16 mouse cellular contexts compared by ENCODE assay signal in the genomic region with DNA sequence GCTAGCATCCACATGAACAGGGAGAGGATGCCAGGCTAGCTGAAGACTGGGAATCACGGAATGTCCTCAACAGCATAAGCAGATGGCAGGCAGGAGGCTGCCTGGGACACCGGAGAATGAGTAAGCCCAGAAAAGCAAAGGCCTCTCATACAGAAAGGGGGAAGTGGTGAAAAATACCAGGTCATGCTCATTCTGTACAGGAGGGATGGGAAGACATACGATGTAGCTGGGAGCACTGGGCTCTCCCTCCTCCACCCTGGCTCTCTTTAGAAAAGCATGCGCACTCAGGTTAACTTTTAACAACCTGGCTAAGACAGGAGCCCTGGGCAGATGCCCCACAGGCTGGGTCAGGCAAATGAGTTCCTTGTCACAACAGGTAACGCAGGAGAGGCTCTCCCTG. TPM values are rescaled to one million over a fixed set of nuclear protein-coding genes. Genes with fewer than 3 reads are reported as not detected.
A peak's percentile ranks its signal among the peaks of the same experiment; 100 is the strongest.
DNase-seq lines count a peak whose midpoint lies in the region; ATAC-seq lines count a peak whose summit lies in the region.
"Had no signal": no experiment of that assay in that cellular context is flagged by ENCODE, and none has a peak within 500 bp of the region (broad histone marks: within the 10 kb centered on the region; RNA-seq: fewer than 3 reads in every experiment).

No protein-coding gene starts in this region.

- H3K4me2 ChIP-seq in midbrain, embryonic 11.5 days = no peak overlapping the region
- H3K4me2 ChIP-seq: forebrain, embryonic 13.5 days; liver, embryonic 11.5 days; neural tube, embryonic 13.5 days had no signal

- intact Hi-C loops in heart, postnatal 25 days (cut with DNase I) = no loop called here

- peak; percentile 69 for DNase-seq in right cerebral cortex, adult 18-20 months
- no peak for DNase-seq in right cerebral cortex, postnatal 4 days
- peak; percentile 46 for DNase-seq in kidney, postnatal 10 days
- DNase-seq in left cerebral cortex, adult 18-20 months (ENCODE audit: low spot score in 2 of 2) = peak; percentile 53 to 55
- DNase-seq in heart, postnatal 25 days (ENCODE audit: low spot score) = no peak
- no peak for DNase-seq in midbrain, embryonic 11.5 days (ENCODE audit: low spot score, missing footprints)
- no peak for DNase-seq in adrenal gland, adult (ENCODE audit: inconsistent age in 2 of 2, low spot score in 1 of 2)
- DNase-seq: heart, adult 18-20 months; heart, postnatal 4 days; lung, postnatal 10 days had no signal

- no peak overlapping the region for H3K9ac ChIP-seq in midbrain, embryonic 11.5 days (ENCODE audit: low read length)
- H3K9ac ChIP-seq: forebrain, embryonic 13.5 days; neural tube, embryonic 13.5 days had no signal

- no peaks in the 10 kb centered on the region for H3K9me3 ChIP-seq in midbrain, embryonic 11.5 days (ENCODE audit: control insufficient read depth, low read length)
- H3K9me3 ChIP-seq: forebrain, embryonic 13.5 days; neural tube, embryonic 13.5 days had no signal

- no peaks in the 10 kb centered on the region for H3K36me3 ChIP-seq in midbrain, embryonic 11.5 days (ENCODE audit: control insufficient read depth, insufficient read depth, low read length)
- H3K36me3 ChIP-seq: neural tube, embryonic 13.5 days had no signal

- no peak for ATAC-seq in midbrain, embryonic 11.5 days (ENCODE audit: low FRiP score)
- ATAC-seq: forebrain, embryonic 13.5 days; midbrain, embryonic 16.5 days had no signal

- H3K27ac ChIP-seq in midbrain, embryonic 11.5 days (ENCODE audit: low read depth, low read length) = no peak overlapping the region
- H3K27ac ChIP-seq: forebrain, embryonic 13.5 days; kidney, postnatal 0 days; neural tube, embryonic 13.5 days; stomach, postnatal 0 days had no signal

- H3K27me3 ChIP-seq in midbrain, embryonic 11.5 days (ENCODE audit: control insufficient read depth, insufficient read depth, low read length) = no peaks in the 10 kb centered on the region
- H3K27me3 ChIP-seq: forebrain, embryonic 13.5 days; neural tube, embryonic 13.5 days had no signal

- no peak overlapping the region for H3K4me3 ChIP-seq in midbrain, embryonic 11.5 days (ENCODE audit: low read depth, low read length)
- H3K4me3 ChIP-seq: forebrain, embryonic 13.5 days; neural tube, embryonic 13.5 days had no signal

- 89% methylated on average over 5 of the region's 5 CpGs for WGBS in midbrain, embryonic 11.5 days

- H3K4me1 ChIP-seq in midbrain, embryonic 11.5 days (ENCODE audit: control insufficient read depth, insufficient read depth, low read length) = peaks cover 3% of the 10 kb centered on the region

RNA-seq across cellular contexts. Expression of a gene that starts 28.5 kb away (rescaled TPM):
- total RNA-seq in left cerebral cortex, adult 18-20 months (2021) = 10 to 100 TPM; 33.8 to 34.3 TPM
- total RNA-seq in heart, postnatal 25 days (2021) = 10 to 100 TPM in 1 of 2 experiments, 1 to 10 TPM in 1; 9.7 to 13.1 TPM
- 6.7 and 7.3 TPM in 2 replicates for polyA plus RNA-seq in midbrain, embryonic 11.5 days (2014; fragmentation: Nextera tagmentation; extraction: Ambion mirVana)

RNA-seq across cellular contexts. Expression of a gene that starts 38.4 kb away (rescaled TPM):
- 10 to 100 TPM; 22.8 to 24.0 TPM for total RNA-seq in left cerebral cortex, adult 18-20 months (2021)
- total RNA-seq in heart, postnatal 25 days (2021) = 10 to 100 TPM; 58.7 to 63.3 TPM
- polyA plus RNA-seq in midbrain, embryonic 11.5 days (2014; fragmentation: Nextera tagmentation; extraction: Ambion mirVana) = 58.0 and 58.5 TPM in 2 replicates

RNA-seq across cellular contexts. Expression of a gene that starts 57.7 kb away (rescaled TPM):
- total RNA-seq in left cerebral cortex, adult 18-20 months (2021) = 10 to 100 TPM; 31.5 to 33.8 TPM
- 10 to 100 TPM; 14.2 to 14.8 TPM for total RNA-seq in heart, postnatal 25 days (2021)
- 3.7 and 4.6 TPM in 2 replicates for polyA plus RNA-seq in midbrain, embryonic 11.5 days (2014; fragmentation: Nextera tagmentation; extraction: Ambion mirVana)

RNA-seq across cellular contexts. Expression of a gene that starts 58.0 kb away (rescaled TPM):
- 1 to 10 TPM in 1 of 2 experiments, under 1 TPM in 1; 0.91 to 1.3 TPM for total RNA-seq in left cerebral cortex, adult 18-20 months (2021)
- under 1 TPM; 0.18 to 0.22 TPM for total RNA-seq in heart, postnatal 25 days (2021)
- 4.1 and 4.2 TPM in 2 replicates for polyA plus RNA-seq in midbrain, embryonic 11.5 days (2014; fragmentation: Nextera tagmentation; extraction: Ambion mirVana)

Comparison
In these comparisons a context has a peak if more than half of its experiments do, and no peak if none do; other contexts are left out.
1. DNase-seq: peak in right cerebral cortex, adult 18-20 months (single experiment), kidney, postnatal 10 days (single experiment) and left cerebral cortex, adult 18-20 months (2 of 2); none in right cerebral cortex, postnatal 4 days (single experiment), heart, postnatal 25 days (single experiment), midbrain, embryonic 11.5 days (single experiment) and adrenal gland, adult (0 of 2).